In genomic region chr8:13676701-13677412, GRCm38 (mm10) we compare ENCODE assay signal across 8 mouse cellular contexts. TPM values are rescaled to one million over a fixed set of nuclear protein-coding genes. Genes with fewer than 3 reads are reported as not detected.
DNase-seq lines count a peak whose midpoint lies in the region; ATAC-seq and TF ChIP-seq lines count a peak whose summit lies in the region.

No protein-coding gene starts in this region.

- H3K4me3 ChIP-seq in C2C12 (ENCODE audit: insufficient read depth, poor library complexity, severe bottlenecking) = peak overlapping the region; percentile 81
- H3K4me3 ChIP-seq in bone marrow, adult 2 months (replicated peaks; ENCODE audit: control insufficient read depth, low read depth, low read length) = peak overlapping the region; percentile 91
- H3K4me3 ChIP-seq in embryonic facial prominence, embryonic 14.5 days (ENCODE audit: low read depth, low read length) = peak overlapping the region; percentile 85
- peak overlapping the region; percentile 85 to 87 for H3K4me3 ChIP-seq in heart, embryonic 14.5 days (ENCODE audit: control insufficient read depth in 1 of 2, insufficient read depth in 1 of 2, low read depth in 1 of 2, low read length in 2 of 2)
- peak overlapping the region; percentile 75 to 86 for H3K4me3 ChIP-seq in liver, embryonic 14.5 days (ENCODE audit: insufficient read depth in 1 of 2, low read depth in 2 of 2, low read length in 2 of 2)
- H3K4me3 ChIP-seq in stomach, embryonic 15.5 days (replicated peaks) = peak overlapping the region; percentile 72

- peak overlapping the region; percentile 72 for H3K9ac ChIP-seq in embryonic facial prominence, embryonic 14.5 days (ENCODE audit: low read depth, low read length)
- peak overlapping the region; percentile 87 for H3K9ac ChIP-seq in heart, embryonic 14.5 days (ENCODE audit: low read length)
- peak overlapping the region; percentile 73 for H3K9ac ChIP-seq in liver, embryonic 14.5 days (replicated peaks)
- H3K9ac ChIP-seq in stomach, embryonic 15.5 days = peak overlapping the region; percentile 42

- no peaks in the 10 kb centered on the region for H3K27me3 ChIP-seq in C2C12 (ENCODE audit: control insufficient read depth, insufficient read depth, insufficient read length)
- H3K27me3 ChIP-seq in embryonic facial prominence, embryonic 14.5 days (replicated peaks; ENCODE audit: control insufficient read depth, insufficient read depth, low read length) = peaks cover 4% of the 10 kb centered on the region; the same call in 1 of the 2 replicates
- H3K27me3 ChIP-seq in heart, embryonic 14.5 days (ENCODE audit: control insufficient read depth, insufficient read depth, low read length) = no peaks in the 10 kb centered on the region
- no peaks in the 10 kb centered on the region for H3K27me3 ChIP-seq in liver, embryonic 14.5 days (ENCODE audit: control insufficient read depth, insufficient read depth, low read length)
- H3K27me3 ChIP-seq in stomach, embryonic 15.5 days (replicated peaks) = 0 out of 2 replicates have a peak, but pooled peaks cover 6% of the 10 kb centered on the region

- peak overlapping the region; percentile 95 for H3K27ac ChIP-seq in bone marrow, adult 2 months (ENCODE audit: control insufficient read depth, insufficient read depth, low read depth, low read length, poor library complexity)
- peak overlapping the region; percentile 78 for H3K27ac ChIP-seq in embryonic facial prominence, embryonic 14.5 days (replicated peaks; ENCODE audit: low read depth, low read length)
- H3K27ac ChIP-seq in heart, embryonic 14.5 days (replicated peaks in 1 of 2; ENCODE audit: control insufficient read depth in 1 of 2, insufficient read depth in 1 of 2, low read depth in 2 of 2, low read length in 2 of 2) = peak overlapping the region; percentile 84 to 89
- no peak overlapping the region; the same call in 1 of the 2 replicates for H3K27ac ChIP-seq in liver, embryonic 14.5 days
- peak overlapping the region; percentile 85 for H3K27ac ChIP-seq in stomach, embryonic 15.5 days

- under 1% methylated on average over 47 of the region's 47 CpGs for WGBS in bone marrow, adult 2 months
- WGBS in embryonic facial prominence, embryonic 14.5 days = under 1% methylated on average over 32 of the region's 47 CpGs
- under 1% methylated on average over 47 of the region's 47 CpGs for WGBS in heart, embryonic 14.5 days
- WGBS in liver, embryonic 14.5 days (ENCODE audit: insufficient replicate concordance) = under 1% methylated on average over 47 of the region's 47 CpGs
- under 1% methylated on average over 47 of the region's 47 CpGs for WGBS in stomach, embryonic 15.5 days

- peaks cover 55% of the 10 kb centered on the region for H3K79me2 ChIP-seq in C2C12 (ENCODE audit: control insufficient read depth, insufficient read depth)

- H3K4me1 ChIP-seq in bone marrow, adult 2 months (ENCODE audit: control insufficient read depth, insufficient read depth, low read length) = peaks cover 11% of the 10 kb centered on the region
- H3K4me1 ChIP-seq in embryonic facial prominence, embryonic 14.5 days (ENCODE audit: control insufficient read depth, insufficient read depth, low read length) = peaks cover 11% of the 10 kb centered on the region; the same call in 1 of the 2 replicates
- H3K4me1 ChIP-seq in heart, embryonic 14.5 days (ENCODE audit: control insufficient read depth in 2 of 2, insufficient read depth in 2 of 2, low read length in 2 of 2) = peaks cover 30 to 48% of the 10 kb centered on the region in 2 experiments
- H3K4me1 ChIP-seq in liver, embryonic 14.5 days (replicated peaks; ENCODE audit: control insufficient read depth in 2 of 2, insufficient read depth in 2 of 2, low read length in 1 of 2) = peaks cover 19 to 38% of the 10 kb centered on the region in 2 experiments
- H3K4me1 ChIP-seq in stomach, embryonic 15.5 days = peaks cover 20% of the 10 kb centered on the region

- peak; percentile 4 for TF ChIP-seq CTCF in C2C12 (IDR thresholded peaks at IDR 0.05; ENCODE audit: control insufficient read depth, insufficient read depth, insufficient read length)
- no peak for TF ChIP-seq CTCF in bone marrow, adult 2 months (IDR thresholded peaks at IDR 0.05; ENCODE audit: control insufficient read depth, insufficient read depth, low read length)
- TF ChIP-seq CTCF in liver, embryonic 14.5 days (IDR thresholded peaks at IDR 0.05; ENCODE audit: low read depth) = peak; percentile 37

- H3K79me3 ChIP-seq in C2C12 (ENCODE audit: low read depth) = peaks cover 46% of the 10 kb centered on the region

- no peaks in the 10 kb centered on the region for H3K9me3 ChIP-seq in embryonic facial prominence, embryonic 14.5 days (ENCODE audit: control insufficient read depth, low read length)
- no peaks in the 10 kb centered on the region for H3K9me3 ChIP-seq in heart, embryonic 14.5 days (ENCODE audit: control insufficient read depth, low read length)
- no peaks in the 10 kb centered on the region for H3K9me3 ChIP-seq in liver, embryonic 14.5 days (ENCODE audit: control insufficient read depth, low read length)
- no peaks in the 10 kb centered on the region for H3K9me3 ChIP-seq in stomach, embryonic 15.5 days

- DNase-seq in embryonic facial prominence, embryonic 14.5 days (ENCODE audit: low spot score) = peak; percentile 84
- peak; percentile 67 for DNase-seq in kidney, postnatal 14 days
- no peak for DNase-seq in liver, embryonic 14.5 days (ENCODE audit: low read depth in 3 of 3, low spot score in 3 of 3)
- peak; percentile 58 to 66 for DNase-seq in natural killer cell, adult 2 months (ENCODE audit: low spot score in 2 of 2)

- no peaks in the 10 kb centered on the region for H3K36me3 ChIP-seq in C2C12 (ENCODE audit: control insufficient read depth, insufficient read depth)
- H3K36me3 ChIP-seq in embryonic facial prominence, embryonic 14.5 days (ENCODE audit: control insufficient read depth, insufficient read depth, low read length) = no peaks in the 10 kb centered on the region
- no peaks in the 10 kb centered on the region for H3K36me3 ChIP-seq in heart, embryonic 14.5 days (ENCODE audit: control insufficient read depth, insufficient read depth, low read length)
- H3K36me3 ChIP-seq in liver, embryonic 14.5 days (replicated peaks; ENCODE audit: control insufficient read depth, insufficient read depth, low read depth) = no peaks in the 10 kb centered on the region
- no peaks in the 10 kb centered on the region for H3K36me3 ChIP-seq in stomach, embryonic 15.5 days

- no peak for TF ChIP-seq EP300 in liver, embryonic 14.5 days (IDR thresholded peaks at IDR 0.05; ENCODE audit: low read depth)

- H3ac ChIP-seq in C2C12 (ENCODE audit: control insufficient read depth, insufficient read length, low read depth) = peak overlapping the region; percentile 94

- H3K4me2 ChIP-seq in embryonic facial prominence, embryonic 14.5 days (ENCODE audit: low read depth, low read length) = peak overlapping the region; percentile 88
- peak overlapping the region; percentile 92 for H3K4me2 ChIP-seq in heart, embryonic 14.5 days (ENCODE audit: low read length)
- peak overlapping the region; percentile 99 for H3K4me2 ChIP-seq in liver, embryonic 14.5 days (ENCODE audit: low read depth)
- peak overlapping the region; percentile 86 for H3K4me2 ChIP-seq in stomach, embryonic 15.5 days

- no peak for TF ChIP-seq POLR2A in bone marrow, adult 2 months (IDR thresholded peaks at IDR 0.05; ENCODE audit: borderline replicate concordance, control insufficient read depth, low read depth, low read length)

- ATAC-seq in embryonic facial prominence, embryonic 14.5 days (ENCODE audit: low read depth) = peak; percentile 61
- ATAC-seq in heart, embryonic 14.5 days (ENCODE audit: insufficient number of reproducible peaks, insufficient read depth, low FRiP score, low read depth) = peak; percentile 31
- peak; percentile 40 for ATAC-seq in liver, embryonic 14.5 days (ENCODE audit: insufficient read depth)
- peak; percentile 38 for ATAC-seq in stomach, embryonic 15.5 days (ENCODE audit: insufficient read depth, low FRiP score, low read depth)

TF ChIP-seq in C2C12, 6 proteins besides CTCF, POLR2A, EP300 and RAD21:
- TF ChIP-seq CEBPB (IDR thresholded peaks at IDR 0.05; ENCODE audit: low read depth) = no peak
- TF ChIP-seq MYOD1 (IDR thresholded peaks at IDR 0.05; ENCODE audit: control insufficient read depth, insufficient read length, low read depth) = no peak
- TF ChIP-seq MAX (IDR thresholded peaks at IDR 0.05) = no peak
- TF ChIP-seq USF1 (IDR thresholded peaks at IDR 0.05; ENCODE audit: low read depth) = no peak
- TF ChIP-seq FOSL1 (IDR thresholded peaks at IDR 0.05; ENCODE audit: insufficient read depth, low read length, poor library complexity, severe bottlenecking) = no peak
- no peak for TF ChIP-seq MYOG (IDR thresholded peaks at IDR 0.05; ENCODE audit: control insufficient read depth, extremely low read depth, insufficient read length)
TF ChIP-seq in C2C12: peak in this region for 0.

RNA-seq across cellular contexts. Expression of gene Rasa3, which starts 0.5 kb away (rescaled TPM):
- 67.0 TPM for polyA plus RNA-seq in C2C12 (2012; fragmentation: generic; extraction: Trizol)
- polyA plus RNA-seq in bone marrow, adult 2 months (2011; ENCODE audit: insufficient read depth, insufficient read length, low replicate concordance, missing spikeins) = 61.8 and 136 TPM in 2 replicates
- polyA plus RNA-seq in embryonic facial prominence, embryonic 14.5 days (2014; fragmentation: Nextera tagmentation; extraction: Ambion mirVana) = 39.4 and 40.2 TPM in 2 replicates
- polyA plus RNA-seq in heart, embryonic 14.5 days (2014; fragmentation: Nextera tagmentation; extraction: Ambion mirVana) = 20.9 and 24.9 TPM in 2 replicates
- 7.8 and 10.1 TPM in 2 replicates for polyA plus RNA-seq in liver, embryonic 14.5 days (2012; rRNA removed)
- 15.8 and 17.0 TPM in 2 replicates for polyA plus RNA-seq in liver, embryonic 14.5 days (2014; fragmentation: Nextera tagmentation; extraction: Ambion mirVana)
- 26.0 and 27.0 TPM in 2 replicates for polyA plus RNA-seq in stomach, embryonic 15.5 days (2015; fragmentation: Nextera tagmentation; extraction: Ambion mirVana)

RNA-seq across cellular contexts. Expression of gene Cfap97d2, which starts 28.8 kb away (rescaled TPM):
- polyA plus RNA-seq in C2C12 (2012; fragmentation: generic; extraction: Trizol) = not detected
- 2.8 TPM in 1 of 2 replicates, not detected in the other for polyA plus RNA-seq in bone marrow, adult 2 months (2011; ENCODE audit: insufficient read depth, insufficient read length, low replicate concordance, missing spikeins)
- polyA plus RNA-seq in embryonic facial prominence, embryonic 14.5 days (2014; fragmentation: Nextera tagmentation; extraction: Ambion mirVana) = 0.10 and 0.25 TPM in 2 replicates
- not detected in 2 replicates for polyA plus RNA-seq in heart, embryonic 14.5 days (2014; fragmentation: Nextera tagmentation; extraction: Ambion mirVana)
- 0.02 TPM in 1 of 2 replicates, not detected in the other for polyA plus RNA-seq in liver, embryonic 14.5 days (2012; rRNA removed)
- polyA plus RNA-seq in liver, embryonic 14.5 days (2014; fragmentation: Nextera tagmentation; extraction: Ambion mirVana) = not detected in 2 replicates
- polyA plus RNA-seq in stomach, embryonic 15.5 days (2015; fragmentation: Nextera tagmentation; extraction: Ambion mirVana) = not detected in 2 replicates

Comparison
In these comparisons a context has a peak if more than half of its experiments do, and no peak if none do; other contexts are left out.
1. DNase-seq: peak in embryonic facial prominence, embryonic 14.5 days (single experiment), kidney, postnatal 14 days (single experiment) and natural killer cell, adult 2 months (2 of 2); none in liver, embryonic 14.5 days (0 of 3).
2. Peak in every context shown above with its lines, with median percentiles within 50 percentile points of each other: H3K4me3 ChIP-seq, ATAC-seq, H3K4me2 ChIP-seq and H3K9ac ChIP-seq.